Mouse (Mus musculus) olfactory bulb, adult 2 months (tissue): ENCODE data around the gene Mcub.

ENCODE experiments used
- CTCF ChIP-seq: fragments of 200-500 bp; IDR thresholded peaks from 2 replicates; pipeline ENCODE4 v1.5.1; 2012; ENCODE audit warnings: low read depth, mild to moderate bottlenecking, low read length, moderate library complexity; ENCODE audit not compliant: insufficient read depth
- POLR2A ChIP-seq: fragments of 200-500 bp; IDR thresholded peaks from 2 replicates; pipeline ENCODE4 v1.6.1; 2012; ENCODE audit warnings: mild to moderate bottlenecking, low read depth, low read length, moderate library complexity; ENCODE audit not compliant: insufficient read depth

GRCm38 (mm10) chr3:129987297-129987696, 17.3 kb upstream of the Mcub start:
- no peak for TF ChIP-seq CTCF
- TF ChIP-seq POLR2A, result no peak
